Mouse (Mus musculus) bone marrow macrophage, adult 2 months (primary cell): Measurements from ENCODE around the gene Dync1h1. TPM values are rescaled to one million over a fixed set of nuclear protein-coding genes. Genes with fewer than 3 reads are reported as not detected.
A peak's percentile ranks its signal among the peaks of the same experiment; 100 is the strongest.
"Not testable (repeated sequence)": the region's sequence is repeated elsewhere in the genome, so short reads cannot be mapped to it uniquely, and the experiment has no call there.

ENCODE experiments used
- H3K27ac ChIP-seq: 2 replicates; pipeline ENCODE4 v1.5.1; 2012; ENCODE audit warnings: low read depth, low read length; ENCODE audit not compliant: insufficient read depth
- H3K4me1 ChIP-seq: 2 replicates; pipeline ENCODE4 v1.6.1; 2012; ENCODE audit warnings: low read length; ENCODE audit not compliant: control insufficient read depth, insufficient read depth
- H3K4me3 ChIP-seq: 2 replicates; pipeline ENCODE4 v1.5.1; 2012; ENCODE audit warnings: mild to moderate bottlenecking, low read length, moderate library complexity; ENCODE audit not compliant: insufficient read depth
- CTCF ChIP-seq: IDR thresholded peaks from 2 replicates; pipeline ENCODE4 v1.5.1; 2012; ENCODE audit warnings: low read depth, mild to moderate bottlenecking, low read length, moderate library complexity
- POLR2A ChIP-seq: IDR thresholded peaks from 2 replicates; pipeline ENCODE4 v1.6.1; 2012; ENCODE audit warnings: mild to moderate bottlenecking, low read depth, low read length, borderline replicate concordance
- polyA plus RNA-seq: library from polyadenylated mRNA; stranded (reverse); fragments of >200 nt; gene quantifications from 2 replicates; pipeline ENCODE4 v1.2.4, GENCODE M21; 2012; ENCODE audit not compliant: missing spikeins, insufficient read depth, insufficient read length

Dync1h1 gene
- polyA plus RNA-seq, 1 experiment, result 104 TPM

GRCm38 (mm10) chr12:110702556-110702955 is 101.3 kb downstream of the Dync1h1 start, which contains the start of gene Hsp90aa1:
Gene Hsp90aa1, minus strand, starts transcription at chr12:110702728.
- TF ChIP-seq CTCF, result no peak
- no peak for TF ChIP-seq POLR2A
- H3K4me3 ChIP-seq, result peak within 1 kb of the TSS; percentile 41
- peak within 1 kb of the TSS; percentile 76 for H3K27ac ChIP-seq
- H3K4me1 ChIP-seq, result peaks cover 66% of the 10 kb centered on the region

- Histone ChIP-seq H3K4me3 (peak overlapping the region; percentile 41), H3K4me1 (peaks cover 65% of the 10 kb centered on the region), H3K27ac (peak overlapping the region; percentile 76)
- TF ChIP-seq CTCF (peak; percentile 99), POLR2A (no peak)
Measured at GRCm38 (mm10) chr12:110703008-110703471, 101.8 kb downstream of the Dync1h1 start.

- no peak for TF ChIP-seq CTCF
- TF ChIP-seq POLR2A, result no peak
- peak overlapping the region; percentile 60 for H3K27ac ChIP-seq
- peaks cover 61% of the 10 kb centered on the region for H3K4me1 ChIP-seq
- no peak overlapping the region for H3K4me3 ChIP-seq
Measured at GRCm38 (mm10) chr12:110703682-110704081, 102.4 kb downstream of the Dync1h1 start.

- H3K4me3 ChIP-seq, H3K27ac ChIP-seq: not testable (repeated sequence)
- H3K4me1 ChIP-seq, result peaks cover 64% of the 10 kb centered on the region
Measured at GRCm38 (mm10) chr12:110705419-110705818, 104.2 kb downstream of the Dync1h1 start.

GRCm38 (mm10) chr12:110706337-110707231 is 105.3 kb downstream of the Dync1h1 start:
- Histone ChIP-seq H3K4me1 (peaks cover 53% of the 10 kb centered on the region), H3K27ac (peak overlapping the region; percentile 92), H3K4me3 (peak overlapping the region; percentile 52)
- TF ChIP-seq CTCF, result no peak
- no peak for TF ChIP-seq POLR2A

- Histone ChIP-seq H3K27ac (peak overlapping the region; percentile 80), H3K4me3 (no peak overlapping the region), H3K4me1 (peaks cover 44% of the 10 kb centered on the region)
- TF ChIP-seq POLR2A (no peak), CTCF (0 out of 2 replicates have a peak, but pooled peaks have one; percentile 17)
Measured at GRCm38 (mm10) chr12:110707451-110707850, 106.2 kb downstream of the Dync1h1 start.

- Histone ChIP-seq H3K4me1 (peaks cover 14% of the 10 kb centered on the region), H3K4me3 (no peak overlapping the region), H3K27ac (no peak overlapping the region)
- TF ChIP-seq POLR2A (no peak), CTCF (no peak)
Measured at GRCm38 (mm10) chr12:110711270-110711669, 110.0 kb downstream of the Dync1h1 start.

GRCm38 (mm10) chr12:110713784-110714183 is 112.5 kb downstream of the Dync1h1 start:
- TF ChIP-seq CTCF, result no peak
- no peak for TF ChIP-seq POLR2A
- H3K27ac ChIP-seq, result no peak overlapping the region
- peaks cover 4% of the 10 kb centered on the region for H3K4me1 ChIP-seq
- no peak overlapping the region for H3K4me3 ChIP-seq

- peaks cover 4% of the 10 kb centered on the region for H3K4me1 ChIP-seq
- H3K4me3 ChIP-seq, result no peak overlapping the region
- no peak for TF ChIP-seq CTCF
- TF ChIP-seq POLR2A, result no peak
- no peak overlapping the region for H3K27ac ChIP-seq
Measured at GRCm38 (mm10) chr12:110714215-110714614, 113.0 kb downstream of the Dync1h1 start.

- TF ChIP-seq POLR2A (no peak), CTCF (no peak)
- Histone ChIP-seq H3K4me1 (no peaks in the 10 kb centered on the region; the same call in 1 of the 2 replicates), H3K4me3 (no peak overlapping the region), H3K27ac (no peak overlapping the region)
Measured at GRCm38 (mm10) chr12:110716004-110716403, 114.8 kb downstream of the Dync1h1 start.

Other genes starting within 250 kb of the Dync1h1 start
- 138 and 153 TPM in 2 replicates for gene Ppp2r5c, start 154.3 kb upstream of the Dync1h1 start, polyA plus RNA-seq
- gene 1700001K19Rik, start 81.2 kb downstream of the Dync1h1 start, polyA plus RNA-seq, result not detected in 2 replicates
- gene Hsp90aa1, start 101.3 kb downstream of the Dync1h1 start, polyA plus RNA-seq, result 156 and 159 TPM in 2 replicates
- 27.9 and 33.7 TPM in 2 replicates for gene Wdr20, start 136.5 kb downstream of the Dync1h1 start, polyA plus RNA-seq
- 5.4 and 5.7 TPM in 2 replicates for gene Mok, start 239.5 kb downstream of the Dync1h1 start, polyA plus RNA-seq
- gene Zfp839, start 248.8 kb downstream of the Dync1h1 start, polyA plus RNA-seq, result 10.9 and 12.7 TPM in 2 replicates